Mouse (Mus musculus): ENCODE results near the gene Cryaa.
"Not testable (repeated sequence)": the region's sequence is repeated elsewhere in the genome, so short reads cannot be mapped to it uniquely, and the experiment has no call there.

Cryaa gene

GRCm38 (mm10) chr17:31658468-31659185, 19.0 kb upstream of the Cryaa start, which contains the start of gene U2af1:
Gene U2af1 (minus strand): TSS chr17:31658892.
- DNase-seq (ENCODE audit: low read depth, low spot score): peak; percentile 98

- no peak for DNase-seq (ENCODE audit: low read depth, low spot score)
Observed at GRCm38 (mm10) chr17:31660661-31661250, 16.9 kb upstream of the Cryaa start.

GRCm38 (mm10) chr17:31662855-31663254, 14.8 kb upstream of the Cryaa start:
- no peak for DNase-seq (ENCODE audit: low read depth, low spot score)

- peak; percentile 79 for DNase-seq (ENCODE audit: low read depth, low spot score)
Observed at GRCm38 (mm10) chr17:31664760-31665159, 12.8 kb upstream of the Cryaa start.

GRCm38 (mm10) chr17:31668306-31668705, 9.3 kb upstream of the Cryaa start:
- DNase-seq (ENCODE audit: low read depth, low spot score): no peak

GRCm38 (mm10) chr17:31670163-31670562, 7.4 kb upstream of the Cryaa start:
- no peak for DNase-seq (ENCODE audit: low read depth, low spot score)

GRCm38 (mm10) chr17:31671698-31672097, 5.9 kb upstream of the Cryaa start:
- no peak for DNase-seq (ENCODE audit: low read depth, low spot score)

GRCm38 (mm10) chr17:31672279-31672678, 5.3 kb upstream of the Cryaa start:
- DNase-seq (ENCODE audit: low read depth, low spot score): no peak

- DNase-seq (ENCODE audit: low read depth, low spot score): no peak
Observed at GRCm38 (mm10) chr17:31674426-31674825, 3.2 kb upstream of the Cryaa start.

- no peak for DNase-seq (ENCODE audit: low read depth, low spot score)
Observed at GRCm38 (mm10) chr17:31680450-31680849, 2.8 kb downstream of the Cryaa start.

- DNase-seq (ENCODE audit: low read depth, low spot score): peak; percentile 81
Observed at GRCm38 (mm10) chr17:31685514-31686224, 8.1 kb downstream of the Cryaa start.

- no peak for DNase-seq (ENCODE audit: low read depth, low spot score)
Observed at GRCm38 (mm10) chr17:31686225-31686564, 8.6 kb downstream of the Cryaa start.

- DNase-seq (ENCODE audit: low read depth, low spot score): no peak
Observed at GRCm38 (mm10) chr17:31688112-31688511, 10.5 kb downstream of the Cryaa start.

GRCm38 (mm10) chr17:31689606-31690005, 12.0 kb downstream of the Cryaa start:
- DNase-seq (ENCODE audit: low read depth, low spot score): no peak

- DNase-seq (ENCODE audit: low read depth, low spot score): no peak
Observed at GRCm38 (mm10) chr17:31692918-31693317, 15.3 kb downstream of the Cryaa start.

GRCm38 (mm10) chr17:31693330-31694022, 15.9 kb downstream of the Cryaa start:
- peak; percentile 49 for DNase-seq (ENCODE audit: low read depth, low spot score)

- DNase-seq (ENCODE audit: low read depth, low spot score): no peak
Observed at GRCm38 (mm10) chr17:31694023-31694376, 16.4 kb downstream of the Cryaa start.

GRCm38 (mm10) chr17:31694949-31695348, 17.3 kb downstream of the Cryaa start:
- no peak for DNase-seq (ENCODE audit: low read depth, low spot score)

- DNase-seq (ENCODE audit: low read depth, low spot score): not testable (repeated sequence)
Observed at GRCm38 (mm10) chr17:31695356-31695755, 17.7 kb downstream of the Cryaa start.

- no peak for DNase-seq (ENCODE audit: low read depth, low spot score)
Observed at GRCm38 (mm10) chr17:31698347-31698746, 20.7 kb downstream of the Cryaa start.

GRCm38 (mm10) chr17:31703276-31703980, 25.8 kb downstream of the Cryaa start:
- no peak for DNase-seq (ENCODE audit: low read depth, low spot score)

Data from retina, postnatal 7 days (tissue).